21 mouse cellular contexts compared by ENCODE assay signal in genomic region chr6:113395501-113395900, GRCm38 (mm10). TPM values are rescaled to one million over a fixed set of nuclear protein-coding genes. Genes with fewer than 3 reads are reported as not detected.
"Had no signal": no experiment of that assay in that cellular context is flagged by ENCODE, and none has a peak within 500 bp of the region (broad histone marks: within the 10 kb centered on the region; RNA-seq: fewer than 3 reads in every experiment).

No protein-coding gene starts in this region.

- H3K9ac ChIP-seq: liver, embryonic 12.5 days; liver, postnatal 0 days; lung, embryonic 15.5 days; midbrain, embryonic 12.5 days; neural tube, embryonic 12.5 days had no signal

- H3K4me2 ChIP-seq: liver, embryonic 12.5 days; lung, embryonic 15.5 days; midbrain, embryonic 12.5 days; neural tube, embryonic 12.5 days had no signal

- DNase-seq: kidney, adult 9 months; kidney, postnatal 36 days; liver, postnatal 0 days; lung, postnatal 14 days; thymus, adult 18-20 months; thymus, postnatal 14 days had no signal

- H3K27me3 ChIP-seq: lung, embryonic 15.5 days; megakaryocyte, embryonic 14.5 days; midbrain, embryonic 12.5 days; neural tube, embryonic 12.5 days had no signal

- ATAC-seq: liver, embryonic 12.5 days; liver, postnatal 0 days had no signal

- H3K9me3 ChIP-seq: limb, embryonic 10.5 days; lung, embryonic 15.5 days; midbrain, embryonic 12.5 days; neural tube, embryonic 12.5 days had no signal

- H3K27ac ChIP-seq: kidney, postnatal 0 days; limb, embryonic 10.5 days; liver, embryonic 12.5 days; lung, embryonic 15.5 days; macrophage; midbrain, embryonic 12.5 days; neural tube, embryonic 12.5 days had no signal

- H3K4me3 ChIP-seq: limb, embryonic 10.5 days; liver, embryonic 12.5 days; lung, embryonic 15.5 days; megakaryocyte, embryonic 14.5 days; midbrain, embryonic 12.5 days; myocyte; neural tube, embryonic 12.5 days had no signal

RNA-seq across cellular contexts. Expression of gene Cidec, which starts 40.1 kb away (rescaled TPM):
- total RNA-seq: layer of hippocampus, adult 18-20 months; layer of hippocampus, postnatal 14 days; left cerebral cortex, adult 18-20 months; left cerebral cortex, postnatal 10 days; midbrain, postnatal 0 days; neutrophil, adult 5-6 weeks had no signal
- polyA plus RNA-seq: limb, embryonic 10.5 days; liver, embryonic 12.5 days; lung, embryonic 15.5 days; macrophage; midbrain, embryonic 12.5 days; myocyte; neural tube, embryonic 12.5 days had no signal
